Mouse (Mus musculus): Measurements from ENCODE around the gene Morn3. TPM values are rescaled to one million over a fixed set of nuclear protein-coding genes. Genes with fewer than 3 reads are reported as not detected.

Gene Morn3
- polyA plus RNA-seq, 1 experiment from 2014 or later = not detected

GRCm38 (mm10) chr5:122989551-122990330 is 57.1 kb downstream of the Morn3 start, which contains the start of gene Kdm2b:
Gene Kdm2b, minus strand, starts transcription at chr5:122989823.
- Histone ChIP-seq H3K36me3 (ENCODE audit: control insufficient read depth, insufficient read depth) (no peaks in the 10 kb centered on the region), H3K9me3 (ENCODE audit: control insufficient read depth, low read length) (no peaks in the 10 kb centered on the region), H3K4me3 (replicated peaks; ENCODE audit: low read length) (peak within 1 kb of the TSS; percentile 72), H3K27me3 (replicated peaks; ENCODE audit: control insufficient read depth, insufficient read depth, low read length) (no peaks in the 10 kb centered on the region), H3K27ac (ENCODE audit: low read length) (peak within 1 kb of the TSS; percentile 96), H3K4me1 (replicated peaks; ENCODE audit: control insufficient read depth, insufficient read depth, low read length) (peaks cover 60% of the 10 kb centered on the region), H3K4me2 (ENCODE audit: low read length) (peak within 1 kb of the TSS; percentile 95), H3K9ac (replicated peaks; ENCODE audit: low read depth, low read length) (peak within 1 kb of the TSS; percentile 82)
- ATAC-seq = peak; percentile 64
- 4% methylated on average over 15 of the region's 15 CpGs for WGBS

DNA sequence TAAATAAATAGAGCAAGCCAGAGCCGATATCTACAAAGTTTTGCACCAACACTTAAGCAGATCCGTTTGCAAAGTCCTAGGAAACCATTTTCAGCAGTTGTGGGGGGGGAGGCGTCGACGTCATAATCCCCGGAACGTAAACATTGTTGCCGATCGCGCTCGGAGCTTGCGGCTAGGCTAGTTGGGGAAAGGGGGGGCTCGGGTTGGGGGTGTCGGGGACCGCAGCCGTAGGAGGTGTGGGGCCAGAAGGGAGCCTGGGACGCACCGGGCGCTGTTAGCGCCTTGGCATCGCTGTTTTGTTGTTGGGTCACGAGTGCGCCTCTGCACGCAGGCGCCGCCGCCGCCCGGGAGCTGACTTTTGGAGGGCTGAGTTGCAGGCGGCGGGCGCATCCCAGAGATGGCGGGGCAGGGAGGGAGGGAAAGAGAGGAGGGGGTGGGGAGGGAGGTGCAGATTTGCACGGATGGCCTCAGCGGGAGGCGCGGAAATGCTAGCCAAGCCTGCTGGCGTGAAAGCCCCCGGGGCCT is 57.8 kb downstream of the Morn3 start:
- peak overlapping the region; percentile 95 for H3K4me2 ChIP-seq (ENCODE audit: low read length)
- 0% methylated on average over 34 of the region's 39 CpGs for WGBS

GRCm38 (mm10) chr5:122988021-122988751 is 58.6 kb downstream of the Morn3 start:
- Histone ChIP-seq H3K4me2 (ENCODE audit: low read length) (peak overlapping the region; percentile 95), H3K4me3 (replicated peaks; ENCODE audit: low read length) (peak overlapping the region; percentile 72), H3K27me3 (replicated peaks; ENCODE audit: control insufficient read depth, insufficient read depth, low read length) (no peaks in the 10 kb centered on the region), H3K4me1 (replicated peaks; ENCODE audit: control insufficient read depth, insufficient read depth, low read length) (peaks cover 64% of the 10 kb centered on the region), H3K36me3 (ENCODE audit: control insufficient read depth, insufficient read depth) (no peaks in the 10 kb centered on the region), H3K9ac (replicated peaks; ENCODE audit: low read depth, low read length) (peak overlapping the region; percentile 82), H3K27ac (ENCODE audit: low read length) (peak overlapping the region; percentile 96), H3K9me3 (ENCODE audit: control insufficient read depth, low read length) (no peaks in the 10 kb centered on the region)
- under 1% methylated on average over 41 of the region's 41 CpGs for WGBS
- peak; percentile 36; the same call in 1 of the 2 replicates for ATAC-seq

More for the DNA sequence above, 57.8 kb downstream of the Morn3 start:
- no peaks in the 10 kb centered on the region for H3K9me3 ChIP-seq (ENCODE audit: control insufficient read depth, low read length)
- no peaks in the 10 kb centered on the region for H3K36me3 ChIP-seq (ENCODE audit: control insufficient read depth, insufficient read depth)
- peak; percentile 77 for ATAC-seq
- H3K27ac ChIP-seq (ENCODE audit: low read length) = peak overlapping the region; percentile 96
- peak overlapping the region; percentile 82 for H3K9ac ChIP-seq (replicated peaks; ENCODE audit: low read depth, low read length)
- no peaks in the 10 kb centered on the region for H3K27me3 ChIP-seq (replicated peaks; ENCODE audit: control insufficient read depth, insufficient read depth, low read length)
- peaks cover 64% of the 10 kb centered on the region for H3K4me1 ChIP-seq (replicated peaks; ENCODE audit: control insufficient read depth, insufficient read depth, low read length)
- H3K4me3 ChIP-seq (replicated peaks; ENCODE audit: low read length) = peak overlapping the region; percentile 72

DNA sequence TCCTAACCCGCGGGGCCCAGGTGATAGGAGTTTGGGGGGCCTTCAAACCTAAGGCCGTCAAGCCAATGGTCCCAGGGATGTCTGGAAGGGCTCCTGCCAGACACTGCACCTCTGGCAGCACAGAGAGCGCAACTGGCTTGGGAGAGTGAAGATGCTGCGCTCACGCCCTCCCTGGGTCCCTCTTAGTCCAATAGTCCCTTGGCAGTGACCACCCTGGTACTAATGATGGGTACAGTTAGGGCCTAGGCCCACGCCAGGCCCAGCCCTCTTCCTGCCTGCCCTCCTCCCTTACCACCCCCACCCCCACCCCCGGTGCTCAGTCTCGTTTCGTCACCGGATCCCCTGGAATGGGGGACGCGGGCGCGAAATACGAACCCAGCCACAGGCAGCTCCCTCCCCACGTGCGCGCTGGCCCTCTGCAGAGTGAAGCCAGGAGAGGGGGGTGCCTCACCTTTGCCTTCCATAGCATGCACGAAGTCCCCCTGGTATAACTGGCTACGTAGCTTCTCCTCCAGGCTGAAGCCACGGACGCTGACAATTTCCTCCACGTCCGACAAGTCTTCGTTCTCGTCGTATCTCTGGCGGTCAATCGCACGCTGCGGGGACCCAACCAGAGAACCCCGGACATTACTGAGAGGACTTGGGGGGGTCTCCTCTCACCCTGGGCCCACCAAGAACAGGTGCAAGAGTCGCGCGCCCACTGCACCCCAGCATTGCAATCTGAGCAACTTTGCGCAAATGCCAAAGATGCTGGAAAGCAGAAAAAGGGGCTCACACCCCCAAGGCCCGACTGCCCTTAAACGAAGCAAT is 59.4 kb downstream of the Morn3 start:
- H3K27ac ChIP-seq (ENCODE audit: low read length) = peak overlapping the region; percentile 96; the same call in 1 of the 2 replicates

GRCm38 (mm10) chr5:122986091-122986493 is 60.7 kb downstream of the Morn3 start:
- no peaks in the 10 kb centered on the region for H3K9me3 ChIP-seq (ENCODE audit: control insufficient read depth, low read length)
- no peak overlapping the region for H3K9ac ChIP-seq (replicated peaks; ENCODE audit: low read depth, low read length)
- 31% methylated on average over 8 of the region's 8 CpGs for WGBS
- no peak overlapping the region for H3K27ac ChIP-seq (ENCODE audit: low read length)
- H3K4me1 ChIP-seq (replicated peaks; ENCODE audit: control insufficient read depth, insufficient read depth, low read length) = peaks cover 53% of the 10 kb centered on the region
- H3K27me3 ChIP-seq (replicated peaks; ENCODE audit: control insufficient read depth, insufficient read depth, low read length) = no peaks in the 10 kb centered on the region
- no peak overlapping the region for H3K4me3 ChIP-seq (replicated peaks; ENCODE audit: low read length)
- peak overlapping the region; percentile 95 for H3K4me2 ChIP-seq (ENCODE audit: low read length)
- ATAC-seq = no peak
- no peaks in the 10 kb centered on the region for H3K36me3 ChIP-seq (ENCODE audit: control insufficient read depth, insufficient read depth)

More for the DNA sequence above, 59.4 kb downstream of the Morn3 start:
- H3K36me3 ChIP-seq (ENCODE audit: control insufficient read depth, insufficient read depth) = no peaks in the 10 kb centered on the region
- peaks cover 64% of the 10 kb centered on the region for H3K4me1 ChIP-seq (replicated peaks; ENCODE audit: control insufficient read depth, insufficient read depth, low read length)
- H3K9ac ChIP-seq (replicated peaks; ENCODE audit: low read depth, low read length) = peak overlapping the region; percentile 82
- peak overlapping the region; percentile 72 for H3K4me3 ChIP-seq (replicated peaks; ENCODE audit: low read length)
- ATAC-seq = peak; percentile 27
- peak overlapping the region; percentile 95 for H3K4me2 ChIP-seq (ENCODE audit: low read length)
- WGBS = 4% methylated on average over 39 of the region's 39 CpGs
- no peaks in the 10 kb centered on the region for H3K9me3 ChIP-seq (ENCODE audit: control insufficient read depth, low read length)
- H3K27me3 ChIP-seq (replicated peaks; ENCODE audit: control insufficient read depth, insufficient read depth, low read length) = no peaks in the 10 kb centered on the region

Other genes with a start within 250 kb of the Morn3 start
- 562 and 569 TPM in 2 replicates for gene Anapc5, start 225.7 kb downstream of the Morn3 start, polyA plus RNA-seq (2015; fragmentation: Nextera tagmentation; extraction: Ambion mirVana)
- 52.3 and 58.0 TPM in 2 replicates for gene Rnf34, start 197.0 kb downstream of the Morn3 start, polyA plus RNA-seq (2015; fragmentation: Nextera tagmentation; extraction: Ambion mirVana)
- 157 and 166 TPM in 2 replicates for gene Kdm2b, start 57.2 kb downstream of the Morn3 start, polyA plus RNA-seq (2015; fragmentation: Nextera tagmentation; extraction: Ambion mirVana)
- 13.0 and 13.8 TPM in 2 replicates for gene Orai1, start 31.9 kb downstream of the Morn3 start, polyA plus RNA-seq (2015; fragmentation: Nextera tagmentation; extraction: Ambion mirVana)
- gene Tmem120b, start 21.4 kb upstream of the Morn3 start, polyA plus RNA-seq (2015; fragmentation: Nextera tagmentation; extraction: Ambion mirVana) = 18.6 and 19.3 TPM in 2 replicates
- gene Rhof, start 85.7 kb upstream of the Morn3 start, polyA plus RNA-seq (2015; fragmentation: Nextera tagmentation; extraction: Ambion mirVana) = 15.8 and 18.7 TPM in 2 replicates
- 12.5 TPM in 2 replicates for gene Setd1b, start 95.2 kb upstream of the Morn3 start, polyA plus RNA-seq (2015; fragmentation: Nextera tagmentation; extraction: Ambion mirVana)
- gene Psmd9, start 122.4 kb upstream of the Morn3 start, polyA plus RNA-seq (2015; fragmentation: Nextera tagmentation; extraction: Ambion mirVana) = 83.1 and 86.0 TPM in 2 replicates
- not detected in 2 replicates for gene Hpd, start 135.7 kb upstream of the Morn3 start, polyA plus RNA-seq (2015; fragmentation: Nextera tagmentation; extraction: Ambion mirVana)
- gene Wdr66, start 205.1 kb upstream of the Morn3 start, polyA plus RNA-seq (2015; fragmentation: Nextera tagmentation; extraction: Ambion mirVana) = 1.5 and 1.9 TPM in 2 replicates